Mouse (Mus musculus) kidney, postnatal 0 days (tissue): ENCODE data around the gene Vezf1. TPM values are rescaled to one million over a fixed set of nuclear protein-coding genes. Genes with fewer than 3 reads are reported as not detected.

ENCODE experiments used
- ATAC-seq: fragments of 200-750 bp; cut with Nextera tagmentation; replicated peaks from 2 replicates; pipeline ENCODE4 v1.8.0; 2017; ENCODE audit warnings: low read depth, moderate number of reproducible peaks, moderate TSS enrichment, moderate library complexity; ENCODE audit not compliant: low FRiP score
- DNase-seq: peaks from one replicate; pipeline ENCODE4 v3.0.0-alpha.2; 2016; ENCODE audit warnings: low spot score
- H3K27ac ChIP-seq: fragments of 300-500 bp; sonication (generic); 2 replicates; pipeline ENCODE4 v1.5.1; 2014; ENCODE audit warnings: mild to moderate bottlenecking
- H3K27me3 ChIP-seq: fragments of 300-500 bp; sonication (generic); 2 replicates; pipeline ENCODE4 v1.6.1; 2014; ENCODE audit warnings: low read length, mixed read lengths; ENCODE audit not compliant: insufficient read depth
- H3K36me3 ChIP-seq: fragments of 300-500 bp; sonication (generic); 2 replicates; pipeline ENCODE4 v1.6.1; 2014; ENCODE audit warnings: low read length, mixed read lengths; ENCODE audit not compliant: insufficient read depth
- H3K4me1 ChIP-seq: fragments of 300-500 bp; sonication (generic); replicated peaks from 2 replicates; pipeline ENCODE4 v1.6.1; 2014; ENCODE audit warnings: antibody characterized with exemption, low read length, mixed read lengths; ENCODE audit not compliant: insufficient read depth
- H3K4me2 ChIP-seq: fragments of 300-500 bp; sonication (generic); 2 replicates; pipeline ENCODE4 v1.6.1; 2014; ENCODE audit warnings: mild to moderate bottlenecking, low read length, moderate library complexity, mixed read lengths
- H3K4me3 ChIP-seq: fragments of 300-500 bp; sonication (generic); replicated peaks from 2 replicates; pipeline ENCODE4 v1.5.1; 2014; ENCODE audit warnings: low read depth, low read length
- H3K9ac ChIP-seq: fragments of 300-500 bp; sonication (generic); 2 replicates; pipeline ENCODE4 v1.6.1; 2014; ENCODE audit warnings: low read depth, low read length
- H3K9me3 ChIP-seq: fragments of 300-500 bp; sonication (generic); replicated peaks from 2 replicates; pipeline ENCODE4 v1.6.1; 2016; ENCODE audit warnings: low read length, inconsistent platforms, mixed read lengths
- CTCF ChIP-seq: IDR thresholded peaks from 2 replicates; pipeline ENCODE4 v1.5.1; 2016; ENCODE audit warnings: antibody characterized with exemption, low read depth, mild to moderate bottlenecking, moderate library complexity
- WGBS: fragments of 180-500 bp; shearing (Covaris S2); extraction: QIAGEN DNeasy Blood & Tissue Kit; methylation state at CpG from one replicate; pipeline ENCODE4 v1.1.7; 2014; 5-methylcytosine and 5-hydroxymethylcytosine counted together
- polyA plus RNA-seq: library from polyadenylated mRNA; unstranded; fragments of >200 nt; fragmentation: Nextera tagmentation; extraction: Ambion mirVana; gene quantifications from 2 replicates; pipeline ENCODE4 v1.2.1, GENCODE M21; 2015

Gene Vezf1
- polyA plus RNA-seq, 1 experiment from 2014 or later: 39.8 TPM

DNA sequence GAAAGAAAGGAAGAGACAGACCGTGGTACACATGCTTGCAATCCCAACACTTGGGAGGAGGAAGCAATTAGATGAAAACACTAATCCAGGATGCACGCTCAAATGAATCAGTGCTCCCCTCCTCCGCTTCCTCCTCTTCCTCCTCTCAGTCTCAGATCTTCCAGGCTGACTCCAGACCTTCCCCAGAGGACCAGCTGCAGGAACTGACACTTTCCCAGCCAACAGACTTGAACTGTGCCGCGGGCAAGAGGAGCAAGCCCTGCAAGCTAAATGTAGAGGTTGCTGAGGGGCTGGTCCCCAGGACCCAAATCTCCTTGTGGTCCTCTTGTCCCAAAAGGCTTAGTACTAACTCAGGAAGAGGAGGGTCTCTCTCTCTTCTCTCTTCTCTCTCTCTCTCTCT, 21.1 kb downstream of the Vezf1 start:
- no peak overlapping the region for H3K4me3 ChIP-seq
- no peak overlapping the region for H3K27ac ChIP-seq
- TF ChIP-seq CTCF: no peak
- H3K9ac ChIP-seq: no peak overlapping the region
- WGBS: 45% methylated on average over 5 of the region's 5 CpGs
- no peak overlapping the region for H3K4me2 ChIP-seq
- ATAC-seq: no peak
- H3K4me1 ChIP-seq: no peaks in the 10 kb centered on the region
- no peaks in the 10 kb centered on the region for H3K27me3 ChIP-seq
- no peaks in the 10 kb centered on the region for H3K9me3 ChIP-seq
- DNase-seq: no peak
- no peaks in the 10 kb centered on the region for H3K36me3 ChIP-seq

DNA sequence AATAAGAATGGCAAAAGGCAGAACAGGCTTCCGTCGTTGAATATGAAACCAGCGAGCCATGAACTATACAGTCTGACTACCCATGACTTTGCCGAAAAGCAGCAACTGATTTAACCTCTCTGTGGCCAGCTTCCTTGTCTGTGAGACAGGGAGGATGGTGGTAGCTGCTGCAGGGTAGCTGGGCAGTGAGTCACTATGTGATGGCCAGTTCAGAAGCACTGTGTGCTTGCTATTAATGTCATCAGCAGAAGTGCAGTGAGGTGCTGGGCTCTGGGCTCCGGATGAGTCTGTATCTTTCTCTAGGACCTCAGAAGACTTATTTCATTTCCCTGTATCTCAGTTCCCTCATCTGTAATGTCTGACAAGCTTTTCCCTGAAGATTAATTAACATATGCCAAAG, 22.2 kb downstream of the Vezf1 start:
- Histone ChIP-seq H3K9ac (no peak overlapping the region), H3K27me3 (no peaks in the 10 kb centered on the region), H3K4me1 (no peaks in the 10 kb centered on the region), H3K27ac (no peak overlapping the region), H3K36me3 (no peaks in the 10 kb centered on the region), H3K9me3 (no peaks in the 10 kb centered on the region), H3K4me2 (no peak overlapping the region), H3K4me3 (no peak overlapping the region)
- 53% methylated on average over 5 of the region's 5 CpGs for WGBS
- no peak for TF ChIP-seq CTCF
- DNase-seq: no peak
- no peak for ATAC-seq

DNA sequence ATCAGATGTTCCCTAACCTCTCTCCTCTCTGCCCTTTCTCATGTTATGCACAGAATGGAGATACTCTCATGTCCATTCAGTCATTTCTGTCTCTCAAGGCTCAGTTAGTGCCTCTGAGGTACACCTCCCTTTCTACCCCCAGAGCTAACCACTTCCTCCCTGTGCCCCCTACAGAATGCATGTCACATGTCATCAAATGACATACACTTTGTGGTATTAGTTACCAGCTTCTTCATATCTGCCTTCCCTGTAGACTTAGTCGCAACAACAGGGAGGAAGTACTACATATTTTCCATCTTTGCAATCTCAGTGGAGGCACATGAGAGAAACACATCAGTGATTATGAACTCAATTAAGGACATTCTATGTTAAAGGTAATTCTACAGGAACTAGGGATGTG, 23.9 kb downstream of the Vezf1 start:
- TF ChIP-seq CTCF: no peak
- no peaks in the 10 kb centered on the region for H3K36me3 ChIP-seq
- no peaks in the 10 kb centered on the region for H3K27me3 ChIP-seq
- no peak overlapping the region for H3K9ac ChIP-seq
- H3K4me2 ChIP-seq: no peak overlapping the region
- DNase-seq (no peak), ATAC-seq (no peak)
- H3K9me3 ChIP-seq: no peaks in the 10 kb centered on the region
- no peak overlapping the region for H3K27ac ChIP-seq
- no peak overlapping the region for H3K4me3 ChIP-seq
- 0 out of 2 replicates have a peak, but pooled peaks cover 6% of the 10 kb centered on the region for H3K4me1 ChIP-seq
- 80% methylated on average over 1 of the region's 1 CpGs for WGBS

DNA sequence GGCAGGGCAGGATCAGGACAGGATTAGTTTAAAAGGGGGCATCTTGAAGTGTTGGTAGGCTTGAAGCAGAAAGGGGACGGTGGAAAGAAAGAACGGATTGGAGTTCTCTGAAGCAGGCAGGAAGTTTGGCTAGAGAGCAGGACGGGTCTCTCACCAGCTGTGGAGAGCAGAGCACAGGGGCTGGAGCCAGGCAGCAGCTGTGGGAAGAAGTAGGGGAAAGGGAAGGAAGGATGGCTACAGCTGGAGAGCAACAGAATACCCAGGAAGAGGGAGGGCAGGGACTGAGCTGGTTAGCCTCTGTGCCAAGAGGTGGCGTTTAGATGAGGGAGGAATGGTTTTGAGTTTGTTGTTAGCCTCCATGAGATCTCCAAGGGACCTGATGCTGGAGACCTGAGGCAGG, 29.1 kb downstream of the Vezf1 start:
- Histone ChIP-seq H3K27ac (0 out of 2 replicates have a peak overlapping the region, but pooled peaks have one; percentile 11), H3K4me3 (no peak overlapping the region), H3K9ac (no peak overlapping the region), H3K36me3 (no peaks in the 10 kb centered on the region), H3K9me3 (no peaks in the 10 kb centered on the region), H3K27me3 (no peaks in the 10 kb centered on the region), H3K4me2 (peak overlapping the region; percentile 90; the same call in 1 of the 2 replicates), H3K4me1 (peaks cover 31% of the 10 kb centered on the region)
- WGBS: 20% methylated on average over 4 of the region's 4 CpGs
- ATAC-seq (no peak; the same call in 1 of the 2 replicates), DNase-seq (peak; percentile 76)
- TF ChIP-seq CTCF: no peak

DNA sequence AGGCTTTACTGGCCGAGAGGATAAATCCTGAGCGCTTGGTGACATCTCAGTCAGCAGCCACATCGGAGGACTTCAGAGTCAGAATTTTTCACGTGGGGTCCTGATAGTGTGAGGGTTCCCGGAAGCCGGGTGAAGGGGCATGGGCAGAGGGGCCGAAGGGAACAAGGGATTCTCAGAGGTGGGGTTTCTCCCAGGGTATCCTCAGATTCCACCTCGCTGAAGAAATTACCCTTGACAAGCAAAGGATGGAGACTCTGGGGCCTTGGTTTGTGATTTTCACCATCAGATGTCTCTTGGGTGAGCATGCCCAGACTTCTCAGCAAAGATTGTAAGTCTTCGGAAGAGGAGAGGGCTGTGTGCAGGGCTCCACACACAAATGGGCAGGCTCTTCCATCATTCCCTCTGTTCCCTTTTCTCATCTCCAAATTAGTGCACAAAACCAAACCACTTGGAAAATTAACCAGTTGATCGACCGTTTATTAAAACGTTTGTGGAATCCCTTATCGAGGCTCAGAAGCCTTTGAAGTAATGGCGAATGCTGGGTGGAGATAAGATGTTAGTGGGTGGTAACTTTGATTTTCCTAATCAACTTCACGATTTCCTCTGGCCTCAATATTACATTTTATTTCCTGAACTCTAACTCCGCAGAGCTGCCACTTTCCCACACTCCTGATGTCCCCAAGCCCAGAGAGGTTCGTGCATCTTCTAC, 30.1 kb downstream of the Vezf1 start, which contains the start of gene Cuedc1:
TSS of gene Cuedc1 (plus strand) at position 38 of the 709 bp plus-strand sequence.
- Histone ChIP-seq H3K9ac (peak within 1 kb of the TSS; percentile 97), H3K27me3 (no peaks in the 10 kb centered on the region), H3K36me3 (no peaks in the 10 kb centered on the region), H3K27ac (peak within 1 kb of the TSS; percentile 98), H3K9me3 (no peaks in the 10 kb centered on the region), H3K4me2 (peak within 1 kb of the TSS; percentile 90), H3K4me1 (peaks cover 31% of the 10 kb centered on the region), H3K4me3 (peak within 1 kb of the TSS; percentile 89)
- WGBS: 34% methylated on average over 17 of the region's 17 CpGs
- no peak for TF ChIP-seq CTCF
- ATAC-seq: no peak
- no peak for DNase-seq

DNA sequence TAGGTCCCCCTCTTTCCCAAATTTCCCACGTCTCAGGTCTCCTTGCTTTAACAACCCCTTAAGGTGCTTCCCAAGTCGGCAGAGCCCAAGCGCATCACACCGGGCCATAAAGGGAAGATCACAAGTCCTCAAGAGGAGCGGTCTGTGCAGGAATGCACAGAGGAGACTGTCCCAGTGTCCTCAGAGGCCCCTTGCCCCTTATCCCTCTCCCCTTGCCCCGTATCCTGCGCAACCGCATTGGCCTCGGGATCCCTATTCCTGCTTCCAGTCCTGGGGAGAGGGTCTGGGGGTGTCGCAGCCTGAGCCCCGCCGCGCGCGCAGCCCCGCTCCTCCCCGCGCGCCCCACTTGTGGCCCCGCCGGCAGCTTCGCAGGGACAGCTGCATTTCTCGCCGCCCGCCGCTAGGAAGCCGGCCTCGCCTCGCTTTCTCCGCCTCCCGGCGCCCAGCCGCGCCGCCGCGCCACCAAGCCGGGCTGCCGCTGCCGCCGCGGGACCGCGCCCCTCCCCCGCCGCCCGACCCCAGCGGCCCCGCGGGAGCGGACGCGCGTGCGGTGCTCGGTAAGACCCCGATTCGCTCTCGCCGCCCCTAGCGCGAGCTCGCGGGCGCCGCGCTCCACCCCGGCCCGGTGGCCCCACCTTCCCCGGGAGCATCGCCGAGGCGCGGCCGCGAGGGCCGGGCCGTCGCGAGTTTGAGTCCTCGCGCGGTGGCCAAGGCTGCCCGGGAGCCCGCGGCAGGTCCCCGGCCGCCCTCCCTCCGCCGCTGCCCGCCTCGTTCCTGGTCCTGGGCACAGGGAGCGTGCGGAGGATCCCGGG, 30.9 kb downstream of the Vezf1 start:
- H3K4me3 ChIP-seq: peak overlapping the region; percentile 89
- H3K27me3 ChIP-seq: no peaks in the 10 kb centered on the region
- DNase-seq (peak; percentile 82), ATAC-seq (peak; percentile 58)
- H3K36me3 ChIP-seq: no peaks in the 10 kb centered on the region
- under 1% methylated on average over 79 of the region's 95 CpGs for WGBS
- H3K4me2 ChIP-seq: peak overlapping the region; percentile 90
- H3K9ac ChIP-seq: peak overlapping the region; percentile 97
- no peaks in the 10 kb centered on the region for H3K9me3 ChIP-seq
- TF ChIP-seq CTCF: peak; percentile 42; the same call in 1 of the 2 replicates
- H3K27ac ChIP-seq: peak overlapping the region; percentile 98
- peaks cover 32% of the 10 kb centered on the region for H3K4me1 ChIP-seq
